Mouse (Mus musculus) hematopoietic multipotent progenitor cell, adult 10-12 weeks (in vitro differentiated cells): Measurements from ENCODE around the gene Sord. TPM values are rescaled to one million over a fixed set of nuclear protein-coding genes. Genes with fewer than 3 reads are reported as not detected.

Source experiments
- polyA plus RNA-seq: library from polyadenylated mRNA; stranded (reverse); fragments of >175 nt; gene quantifications from 2 replicates; pipeline ENCODE4 v1.2.3, GENCODE M21; 2012; ENCODE audit warnings: low replicate concordance

Sord gene
- 6.1 and 6.2 TPM in 2 replicates for polyA plus RNA-seq

DNA sequence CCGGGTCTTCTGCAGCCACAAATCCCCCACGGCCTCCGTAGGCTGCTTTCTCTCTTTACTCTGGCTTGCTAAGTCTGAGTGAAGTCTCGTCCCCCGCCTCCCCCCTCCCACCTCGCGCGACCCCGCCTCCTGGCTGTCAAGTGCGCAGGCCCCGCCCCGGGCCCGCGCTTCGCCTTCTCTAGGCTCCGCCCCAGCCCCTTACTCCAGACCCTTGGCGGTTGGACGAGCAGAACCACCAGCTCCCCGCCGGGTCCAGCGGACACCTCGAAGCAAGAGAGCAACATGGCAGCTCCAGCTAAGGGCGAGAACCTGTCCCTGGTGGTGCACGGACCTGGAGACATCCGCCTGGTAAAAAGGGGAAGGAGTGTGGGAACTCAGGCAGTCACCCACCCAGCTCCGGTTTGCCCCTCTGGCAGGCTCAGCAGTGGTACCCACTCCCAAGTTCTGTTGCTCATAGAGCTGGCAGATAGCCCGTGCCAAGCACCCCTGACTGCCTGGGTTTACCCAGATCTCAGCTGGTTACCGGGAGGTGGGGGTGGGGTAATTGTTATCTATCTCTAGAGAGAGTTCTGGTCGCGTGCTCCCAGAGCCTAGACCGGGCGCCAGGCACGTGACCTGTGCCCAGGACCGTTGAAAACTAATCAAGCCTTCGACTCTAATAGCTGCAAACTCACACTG, at the start of gene Sord:
Gene Sord (plus strand): TSS at position 139 of the 678 bp plus-strand sequence.

DNA sequence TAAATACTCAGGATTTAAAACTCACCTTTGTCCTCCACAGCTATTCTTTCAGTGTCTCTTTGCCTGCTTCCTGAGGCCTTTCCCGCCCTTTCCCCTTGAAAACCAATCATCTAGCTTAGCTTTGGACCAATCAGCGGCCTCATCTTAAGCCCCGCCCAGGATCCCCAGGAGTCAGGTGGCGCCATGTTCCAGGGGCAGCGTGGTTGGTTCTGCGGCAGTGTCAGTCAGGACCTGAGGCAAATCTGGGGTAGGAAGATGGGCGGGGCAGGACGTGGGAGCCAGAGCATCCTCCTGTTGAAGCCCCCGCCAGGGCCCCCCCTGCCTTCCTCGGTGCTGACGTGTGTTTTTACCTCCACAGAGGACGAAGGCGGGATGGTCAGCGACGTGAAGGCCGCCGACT, 48.4 kb upstream of the Sord start, which contains the start of the genes Patl2 and Terb2:
Gene Patl2 (minus strand): TSS at position 84 of the 400 bp plus-strand sequence.
Gene Terb2 (plus strand): TSS at position 167 of the 400 bp plus-strand sequence.

DNA sequence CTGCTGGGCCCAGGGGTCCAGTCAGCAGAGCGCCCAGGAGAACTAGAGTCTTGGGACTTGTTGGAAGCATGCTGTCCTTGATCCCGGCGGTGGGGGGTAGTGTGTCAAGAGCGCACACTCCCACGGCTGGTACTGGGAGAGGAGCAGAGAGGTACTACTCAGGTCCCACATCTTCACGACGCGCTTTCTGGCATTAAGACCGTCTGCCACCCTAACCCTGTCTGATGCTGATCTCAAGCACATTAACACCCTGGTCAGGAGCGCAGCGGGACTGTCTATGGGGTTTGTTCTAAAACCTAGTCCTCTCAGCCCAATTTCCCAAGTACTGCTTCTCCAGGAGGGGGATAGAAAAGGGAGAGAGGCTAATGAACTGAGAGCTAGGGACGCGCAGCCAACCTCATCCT, 63.5 kb downstream of the Sord start, which contains the start of gene Duox2:
Gene Duox2 (minus strand): TSS at position 354 of the 404 bp plus-strand sequence.

DNA sequence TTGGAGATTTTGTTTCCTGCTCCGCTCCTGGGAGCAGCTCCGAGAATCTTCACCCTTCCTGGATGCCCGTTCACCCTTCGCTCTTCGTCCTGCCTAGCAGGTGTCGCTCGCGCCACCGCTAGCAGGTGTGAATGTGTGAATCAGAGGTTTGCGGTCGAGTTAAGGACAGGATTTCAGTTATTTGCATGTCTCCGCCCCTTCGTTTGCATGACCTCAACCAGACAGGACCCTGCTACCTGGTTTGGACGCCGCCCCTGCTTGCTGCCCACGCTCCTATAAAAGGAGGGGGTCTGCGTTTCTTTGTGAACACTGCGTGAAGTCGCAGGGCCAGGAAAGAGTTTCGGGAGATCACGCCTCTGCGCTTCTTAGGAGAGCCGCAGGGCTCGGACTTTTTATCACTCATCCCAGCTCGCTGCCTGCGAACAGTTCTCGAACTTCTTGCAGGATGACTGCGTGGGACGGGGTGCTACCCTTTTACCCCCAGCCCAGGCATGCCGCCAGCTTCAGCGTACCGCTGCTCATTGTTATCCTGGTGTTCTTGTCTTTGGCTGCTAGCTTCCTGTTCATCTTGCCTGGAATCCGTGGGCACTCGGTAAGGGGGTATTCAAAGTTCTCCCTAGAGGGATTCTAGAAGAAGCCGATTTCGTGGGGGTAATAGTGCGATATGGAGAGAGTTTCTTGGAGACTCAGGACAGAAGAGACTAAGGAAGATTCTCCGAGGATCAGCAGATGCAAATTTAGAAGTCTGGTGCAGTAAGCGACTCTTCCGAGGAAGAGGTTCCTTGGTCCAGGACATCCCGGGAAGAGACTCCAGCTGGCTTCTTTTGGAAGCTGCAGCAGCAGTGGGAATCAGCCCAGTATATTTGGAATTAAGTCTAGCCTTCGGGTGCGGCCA, 64.3 kb downstream of the Sord start, which contains the start of gene Duoxa2:
Gene Duoxa2 (plus strand): TSS at position 305 of the 895 bp plus-strand sequence.

DNA sequence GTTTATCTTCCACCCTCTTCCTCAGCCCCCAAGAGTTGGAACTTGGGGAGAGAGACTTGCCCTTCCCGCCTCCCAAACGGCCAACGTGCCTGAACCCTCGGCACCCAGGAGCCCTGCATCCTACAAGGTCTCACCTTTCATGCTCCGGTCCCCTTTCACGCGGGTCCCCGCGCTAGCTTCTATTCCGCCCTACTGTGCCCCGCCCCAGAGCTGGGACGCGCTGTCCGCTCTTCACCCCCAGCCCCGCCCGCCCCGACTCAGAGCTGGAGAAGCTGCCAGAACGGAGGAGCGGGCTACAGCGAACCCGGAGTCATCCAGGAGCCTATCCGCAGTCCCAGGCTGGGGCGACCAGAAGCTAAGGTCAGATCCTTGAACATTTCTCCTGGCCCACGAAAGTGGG, 79.0 kb downstream of the Sord start, which contains the start of gene Duoxa1:
Gene Duoxa1 (minus strand): TSS at position 195 of the 400 bp plus-strand sequence.

Other genes with a start within 250 kb of the Sord start
- 20.5 and 44.1 TPM in 2 replicates for gene Eif3j1, start 206.2 kb upstream of the Sord start, polyA plus RNA-seq
- 3.0 and 3.7 TPM in 2 replicates for gene Spg11, start 116.4 kb upstream of the Sord start, polyA plus RNA-seq
- gene B2m, start 87.1 kb upstream of the Sord start, polyA plus RNA-seq = 237 and 274 TPM in 2 replicates
- not detected in 2 replicates for gene Trim69, start 74.0 kb upstream of the Sord start, polyA plus RNA-seq
- not detected in 2 replicates for gene Patl2, start 48.6 kb upstream of the Sord start, polyA plus RNA-seq
- gene Terb2, start 48.5 kb upstream of the Sord start, polyA plus RNA-seq = not detected in 2 replicates
- gene Duox2, start 63.7 kb downstream of the Sord start, polyA plus RNA-seq = not detected in 2 replicates
- gene Duoxa2, start 64.2 kb downstream of the Sord start, polyA plus RNA-seq = not detected in 2 replicates
- gene Duoxa1, start 79.0 kb downstream of the Sord start, polyA plus RNA-seq = not detected in 2 replicates
- not detected in 2 replicates for gene Duox1, start 80.9 kb downstream of the Sord start, polyA plus RNA-seq
- gene Shf, start 134.4 kb downstream of the Sord start, polyA plus RNA-seq = 8.2 and 25.6 TPM in 2 replicates
- 1.9 and 2.8 TPM in 2 replicates for gene Slc28a2, start 191.7 kb downstream of the Sord start, polyA plus RNA-seq